Mouse (Mus musculus) erythroblast, adult 5-6 weeks (primary cell): ENCODE measurements around the gene Mtmr2. TPM values are rescaled to one million over a fixed set of nuclear protein-coding genes. Genes with fewer than 3 reads are reported as not detected.

Source experiments
- total RNA-seq, 2 experiments: library from RNA; stranded (forward) in 1 of 2; stranded (reverse) in 1 of 2; fragments of 150-400 nt in 1 of 2; fragments of 200-764, 138-1000 nt in 1 of 2; gene quantifications; 2 replicates each; pipeline versions ENCODE4 v1.2.3 to v1.2.4; 2015 to 2017; ENCODE audit warnings: low replicate concordance in 2 of 2

The Mtmr2 gene
- total RNA-seq, 2 experiments from 2014 or later: 6.6 to 6.9 TPM

Other genes starting within 250 kb of the Mtmr2 start
- gene Cep57, start 78.7 kb downstream of the Mtmr2 start, total RNA-seq (2015; ENCODE audit: low replicate concordance): 22.7 and 26.3 TPM in 2 replicates
- gene Cep57, start 78.7 kb downstream of the Mtmr2 start, total RNA-seq (2017; ENCODE audit: low replicate concordance): 29.8 and 34.2 TPM in 2 replicates
- gene Fam76b, start 79.3 kb downstream of the Mtmr2 start, total RNA-seq (2015; ENCODE audit: low replicate concordance): 37.3 and 38.9 TPM in 2 replicates
- gene Fam76b, start 79.3 kb downstream of the Mtmr2 start, total RNA-seq (2017; ENCODE audit: low replicate concordance): 40.7 and 50.6 TPM in 2 replicates